Mouse (Mus musculus) brown adipose tissue, adult 24 weeks (tissue): Measurements from ENCODE around the gene Ly86. TPM values are rescaled to one million over a fixed set of nuclear protein-coding genes. Genes with fewer than 3 reads are reported as not detected.

Experiments
- H3K27ac ChIP-seq: fragments of 200-500 bp; replicated peaks from 2 replicates; pipeline ENCODE4 v1.5.1; 2012; ENCODE audit warnings: low read depth, mild to moderate bottlenecking, low read length
- H3K4me1 ChIP-seq: fragments of 200-500 bp; 2 replicates; pipeline ENCODE4 v1.6.1; 2012; ENCODE audit warnings: low read length, mixed read lengths; ENCODE audit not compliant: control insufficient read depth, insufficient read depth, insufficient read length
- H3K4me3 ChIP-seq: fragments of 200-500 bp; 2 replicates; pipeline ENCODE4 v1.5.1; 2012; ENCODE audit warnings: low read depth, mild to moderate bottlenecking, low read length, moderate library complexity; ENCODE audit not compliant: insufficient read depth
- polyA plus RNA-seq: library from polyadenylated mRNA; stranded (reverse); fragments of >200 nt; gene quantifications from 2 replicates; pipeline ENCODE4 v1.2.4, GENCODE M21; 2012; ENCODE audit not compliant: missing spikeins, insufficient read depth, insufficient read length

Gene Ly86
- polyA plus RNA-seq, 1 experiment = 8.7 TPM

GRCm38 (mm10) chr13:37333544-37333870 is 11.5 kb upstream of the Ly86 start:
- H3K4me3 ChIP-seq = no peak overlapping the region
- no peak overlapping the region for H3K27ac ChIP-seq
- 0 out of 2 replicates have a peak, but pooled peaks cover 2% of the 10 kb centered on the region for H3K4me1 ChIP-seq

GRCm38 (mm10) chr13:37337269-37337668 is 7.7 kb upstream of the Ly86 start:
- Histone ChIP-seq H3K27ac (0 out of 2 replicates have a peak overlapping the region, but pooled peaks have one; percentile 21), H3K4me3 (no peak overlapping the region), H3K4me1 (0 out of 2 replicates have a peak, but pooled peaks cover 2% of the 10 kb centered on the region)

DNA sequence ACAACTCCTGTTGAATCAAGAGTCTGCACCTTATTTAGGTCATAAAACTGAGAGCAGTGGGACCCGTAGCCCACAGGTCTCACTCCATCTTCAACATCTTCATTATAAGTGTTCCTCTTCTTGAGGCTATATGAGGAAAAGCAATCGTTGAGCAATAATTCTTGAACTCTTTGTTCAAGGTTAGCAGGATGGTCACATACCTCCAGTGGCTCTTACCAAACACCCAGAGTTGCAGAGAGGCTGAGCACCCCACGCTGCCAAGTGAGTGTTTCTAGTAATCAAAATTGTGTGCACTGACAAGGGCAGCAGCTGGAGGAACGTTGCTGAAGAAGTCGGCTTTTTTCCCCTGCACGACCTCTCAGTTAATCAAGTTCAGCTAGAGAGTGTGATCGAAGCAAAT is 7.1 kb upstream of the Ly86 start:
- Histone ChIP-seq H3K27ac (0 out of 2 replicates have a peak overlapping the region, but pooled peaks have one; percentile 21), H3K4me1 (0 out of 2 replicates have a peak, but pooled peaks cover 2% of the 10 kb centered on the region), H3K4me3 (no peak overlapping the region)

DNA sequence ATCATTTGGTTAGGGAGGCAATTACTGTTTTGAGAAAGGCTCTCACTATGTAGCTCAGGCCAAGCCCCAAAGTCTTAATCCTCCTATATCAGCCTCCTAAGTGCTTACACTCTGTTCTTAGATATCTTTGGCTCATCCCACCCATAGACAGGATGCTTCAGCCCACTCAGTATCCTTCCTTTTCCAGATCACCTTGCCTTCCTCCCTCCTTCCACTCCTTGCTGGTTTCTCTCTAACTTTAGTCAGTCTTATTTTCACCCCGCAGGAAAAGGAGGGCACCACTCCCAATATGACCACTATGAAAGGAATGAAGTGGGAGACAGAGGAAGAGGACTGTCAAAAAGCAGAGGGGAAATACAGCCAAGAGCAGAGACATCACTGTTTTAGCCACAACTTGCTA is 2.2 kb upstream of the Ly86 start:
- H3K4me1 ChIP-seq = 0 out of 2 replicates have a peak, but pooled peaks cover 2% of the 10 kb centered on the region
- H3K4me3 ChIP-seq = no peak overlapping the region
- H3K27ac ChIP-seq = no peak overlapping the region

- Histone ChIP-seq H3K27ac (peak overlapping the region; percentile 28), H3K4me1 (no peaks in the 10 kb centered on the region), H3K4me3 (peak overlapping the region; percentile 43)
Observed at GRCm38 (mm10) chr13:37345823-37346222, 815 bp downstream of the Ly86 start.

GRCm38 (mm10) chr13:37347871-37348595 is 3.0 kb downstream of the Ly86 start:
- H3K4me1 ChIP-seq = no peaks in the 10 kb centered on the region
- peak overlapping the region; percentile 20; the same call in 1 of the 2 replicates for H3K4me3 ChIP-seq
- H3K27ac ChIP-seq = peak overlapping the region; percentile 50

- H3K4me1 ChIP-seq = 0 out of 2 replicates have a peak, but pooled peaks cover 2% of the 10 kb centered on the region
- H3K4me3 ChIP-seq = no peak overlapping the region
- no peak overlapping the region for H3K27ac ChIP-seq
Observed at GRCm38 (mm10) chr13:37349051-37349450, 4.0 kb downstream of the Ly86 start.

GRCm38 (mm10) chr13:37353016-37353415 is 8.0 kb downstream of the Ly86 start:
- Histone ChIP-seq H3K27ac (no peak overlapping the region), H3K4me1 (peaks cover 2% of the 10 kb centered on the region; the same call in 1 of the 2 replicates)

GRCm38 (mm10) chr13:37353868-37354267 is 8.9 kb downstream of the Ly86 start:
- peaks cover 2% of the 10 kb centered on the region; the same call in 1 of the 2 replicates for H3K4me1 ChIP-seq
- no peak overlapping the region for H3K4me3 ChIP-seq
- H3K27ac ChIP-seq = no peak overlapping the region

More at GRCm38 (mm10) chr13:37353016-37353415, 8.0 kb downstream of the Ly86 start:
- no peak overlapping the region for H3K4me3 ChIP-seq

- Histone ChIP-seq H3K4me1 (peaks cover 2% of the 10 kb centered on the region; the same call in 1 of the 2 replicates), H3K27ac (no peak overlapping the region), H3K4me3 (no peak overlapping the region)
Observed at GRCm38 (mm10) chr13:37354432-37354831, 9.4 kb downstream of the Ly86 start.

DNA sequence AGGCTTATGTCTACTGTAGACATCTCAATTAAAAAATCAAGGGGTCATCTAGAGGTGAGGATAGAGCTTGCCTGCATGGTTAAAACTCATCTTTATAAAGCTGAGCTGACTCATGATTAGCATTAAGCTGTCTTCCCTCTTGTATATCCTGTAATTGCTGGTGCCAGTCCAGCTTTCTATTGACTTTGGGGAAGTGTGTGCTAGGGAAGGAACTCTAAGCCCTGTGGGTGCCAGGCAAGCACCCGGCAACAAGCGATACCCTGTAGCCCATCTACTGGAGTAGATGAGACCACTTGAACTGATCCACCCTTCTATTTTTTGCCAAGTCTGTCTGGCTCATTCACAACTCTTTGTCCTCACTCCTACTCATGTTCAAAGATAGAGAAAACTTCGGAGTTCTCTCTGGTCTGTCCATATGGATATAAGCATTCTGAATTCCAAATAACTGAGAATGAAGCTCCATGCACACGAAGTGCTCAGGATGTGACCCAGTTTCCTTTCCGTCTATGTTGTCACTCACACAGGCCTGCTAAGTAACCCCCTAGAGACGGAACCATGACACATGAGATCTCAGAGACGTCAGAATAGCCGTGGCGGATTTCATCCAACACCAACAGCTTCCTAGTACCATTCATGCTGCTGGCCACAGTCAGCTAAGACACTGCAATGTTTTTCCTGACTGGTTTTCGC is 10.8 kb downstream of the Ly86 start:
- Histone ChIP-seq H3K4me3 (no peak overlapping the region), H3K4me1 (peaks cover 2% of the 10 kb centered on the region; the same call in 1 of the 2 replicates), H3K27ac (no peak overlapping the region; the same call in 1 of the 2 replicates)

DNA sequence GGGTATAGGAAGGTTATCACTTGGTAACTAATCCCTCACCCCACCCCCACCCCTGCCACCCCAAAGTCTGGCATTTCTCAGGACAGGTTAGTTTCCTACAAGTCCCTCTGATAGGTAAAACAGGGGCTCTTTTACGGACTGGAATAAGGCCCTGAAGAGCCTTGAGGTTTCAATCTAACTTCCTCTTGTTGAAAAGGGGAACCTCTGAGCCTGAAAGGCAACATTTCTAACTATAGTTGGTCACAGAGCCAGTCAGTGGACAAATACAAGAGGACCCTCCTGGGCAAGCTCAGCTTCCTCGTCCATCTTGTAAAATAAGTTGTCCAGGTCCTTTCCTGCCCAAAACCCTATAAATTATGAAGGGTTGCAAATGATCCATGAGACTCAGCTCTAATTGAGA is 11.5 kb downstream of the Ly86 start:
- no peak overlapping the region for H3K4me3 ChIP-seq
- peaks cover 2% of the 10 kb centered on the region; the same call in 1 of the 2 replicates for H3K4me1 ChIP-seq
- H3K27ac ChIP-seq = no peak overlapping the region

DNA sequence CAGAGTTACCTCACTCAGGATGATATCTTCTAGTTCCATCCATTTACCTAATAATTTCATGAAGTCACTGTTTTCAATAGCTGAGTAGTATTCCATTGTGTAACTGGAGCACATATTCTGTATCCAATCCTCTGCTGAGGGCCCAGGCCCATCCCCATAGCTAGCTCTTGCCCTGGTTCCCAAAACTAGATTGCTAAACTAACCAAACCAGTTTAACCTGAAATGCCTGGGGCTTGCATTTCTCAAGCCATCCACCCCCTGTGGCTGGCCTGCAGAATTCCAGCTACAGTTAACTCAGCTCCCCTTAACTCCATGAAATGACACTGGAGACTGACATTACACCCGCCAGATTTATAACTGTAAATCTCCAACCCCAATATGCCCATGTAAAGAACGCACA is 13.1 kb downstream of the Ly86 start:
- Histone ChIP-seq H3K27ac (no peak overlapping the region), H3K4me3 (no peak overlapping the region), H3K4me1 (peaks cover 2% of the 10 kb centered on the region; the same call in 1 of the 2 replicates)

DNA sequence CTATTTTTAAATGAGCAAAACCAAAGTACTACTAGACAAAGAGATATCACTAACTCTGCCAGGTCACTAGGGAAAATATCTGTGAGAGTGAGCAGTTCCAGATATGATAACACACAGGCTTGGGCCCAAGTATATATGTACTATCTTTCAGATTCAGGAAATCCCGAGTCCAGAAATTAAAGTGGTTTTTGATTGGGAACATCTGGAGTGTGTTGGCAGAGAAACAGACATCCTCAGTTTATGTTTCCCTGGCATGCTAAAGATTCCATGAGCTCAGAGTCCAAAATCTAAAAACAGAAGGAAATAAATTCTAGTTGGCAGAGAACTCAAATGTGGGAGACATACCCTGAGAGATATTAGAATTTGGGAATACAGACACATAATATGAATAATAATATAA is 16.2 kb downstream of the Ly86 start:
- H3K4me3 ChIP-seq = no peak overlapping the region
- H3K4me1 ChIP-seq = no peaks in the 10 kb centered on the region
- no peak overlapping the region for H3K27ac ChIP-seq

DNA sequence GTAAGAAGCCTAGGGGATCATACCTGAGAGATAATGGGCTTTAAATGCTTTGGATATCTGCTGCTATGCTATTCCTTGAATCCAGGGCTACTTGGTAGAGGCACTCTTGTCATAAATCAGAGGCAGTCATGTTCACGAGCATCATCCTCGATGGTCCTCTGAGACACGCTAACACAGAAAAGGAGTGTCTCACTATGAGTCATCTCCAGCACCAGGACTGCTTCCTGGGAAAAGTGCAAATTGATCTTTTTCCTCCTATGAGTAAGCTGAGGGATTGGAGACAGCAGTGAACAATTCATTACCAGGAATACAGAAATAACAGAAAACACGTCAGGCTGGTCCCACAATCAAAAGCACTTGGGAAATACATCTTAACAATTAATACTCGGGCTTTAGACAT is 19.3 kb downstream of the Ly86 start:
- Histone ChIP-seq H3K4me1 (no peaks in the 10 kb centered on the region), H3K27ac (no peak overlapping the region), H3K4me3 (no peak overlapping the region)
